In the genomic region with DNA sequence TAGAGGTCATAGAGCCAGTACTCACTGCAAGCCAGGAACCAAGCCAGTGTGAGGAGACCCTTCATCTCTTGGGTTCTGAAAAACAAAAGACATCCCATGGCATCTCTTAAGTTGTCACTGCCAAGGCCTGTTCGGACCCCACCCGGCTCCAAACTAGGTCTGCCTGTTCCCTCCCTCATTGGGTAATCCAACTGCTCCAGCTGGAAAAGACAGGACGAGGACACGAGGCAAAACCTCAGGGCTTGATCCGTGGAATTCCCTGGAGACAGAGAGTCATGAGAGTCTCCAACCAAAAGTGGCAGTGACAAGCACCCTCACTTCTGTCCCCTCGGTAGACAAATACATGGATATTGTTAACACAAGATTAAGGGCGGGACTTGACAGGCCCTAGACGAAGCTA, we compare ENCODE assay signal across 30 mouse cellular contexts. TPM values are rescaled to one million over a fixed set of nuclear protein-coding genes. Genes with fewer than 3 reads are reported as not detected.
"Had no signal": no experiment of that assay in that cellular context is flagged by ENCODE, and none has a peak within 500 bp of the region (broad histone marks: within the 10 kb centered on the region; RNA-seq: fewer than 3 reads in every experiment).

No protein-coding gene starts in this region.

- H3K9me3 ChIP-seq: heart, embryonic 10.5 days; heart, embryonic 12.5 days; hindbrain, embryonic 13.5 days; hindbrain, embryonic 15.5 days; kidney, embryonic 15.5 days; limb, embryonic 13.5 days; limb, embryonic 15.5 days; liver, embryonic 12.5 days had no signal

- H3K4me3 ChIP-seq: heart, embryonic 10.5 days; heart, embryonic 12.5 days; hindbrain, embryonic 13.5 days; hindbrain, embryonic 15.5 days; kidney, embryonic 15.5 days; limb, embryonic 13.5 days; limb, embryonic 15.5 days; liver, embryonic 12.5 days had no signal

- H3K4me1 ChIP-seq: hindbrain, embryonic 15.5 days; limb, embryonic 13.5 days; liver, embryonic 12.5 days had no signal

- H3K27ac ChIP-seq: heart, embryonic 10.5 days; hindbrain, embryonic 13.5 days; hindbrain, embryonic 15.5 days; hindbrain, postnatal 0 days; kidney, embryonic 15.5 days; kidney, postnatal 0 days; limb, embryonic 13.5 days; limb, embryonic 15.5 days; liver, embryonic 12.5 days; liver, embryonic 14.5 days had no signal

- H3K36me3 ChIP-seq: heart, embryonic 10.5 days; heart, embryonic 12.5 days; hindbrain, embryonic 13.5 days; hindbrain, embryonic 15.5 days; kidney, embryonic 15.5 days; limb, embryonic 13.5 days; limb, embryonic 15.5 days; liver, embryonic 12.5 days had no signal

- H3K9ac ChIP-seq: heart, embryonic 12.5 days; hindbrain, embryonic 13.5 days; hindbrain, embryonic 15.5 days; kidney, embryonic 15.5 days; limb, embryonic 13.5 days; limb, embryonic 15.5 days; liver, embryonic 12.5 days; liver, embryonic 14.5 days had no signal

- H3K4me2 ChIP-seq: heart, embryonic 12.5 days; hindbrain, embryonic 13.5 days; hindbrain, embryonic 15.5 days; kidney, embryonic 15.5 days; limb, embryonic 13.5 days; limb, embryonic 15.5 days; liver, embryonic 12.5 days had no signal

- DNase-seq: gastrocnemius, postnatal 14 days; gastrocnemius, postnatal 36 days; heart, postnatal 10 days; heart, postnatal 36 days; kidney, adult 11 months; kidney, adult 2 months; kidney, adult 9 months; kidney, postnatal 14 days; kidney, postnatal 36 days; layer of hippocampus, adult 9-11 months; layer of hippocampus, postnatal 36 days had no signal

- H3K27me3 ChIP-seq: hindbrain, embryonic 15.5 days; limb, embryonic 15.5 days had no signal

- ATAC-seq: hindbrain, postnatal 0 days; intestine, embryonic 16.5 days; liver, embryonic 12.5 days had no signal

RNA-seq across cellular contexts. Expression of gene Pla2g2d, which starts 30.6 kb away (rescaled TPM):
- total RNA-seq: gastrocnemius, postnatal 14 days; heart, postnatal 10 days; hematopoietic stem cell, adult 5-6 weeks; liver, adult 2 months had no signal
- polyA plus RNA-seq: heart, embryonic 12.5 days; heart, embryonic 14.5 days; heart, embryonic 16.5 days; limb, embryonic 11.5 days; liver, adult 2 months; liver, embryonic 14.5 days had no signal

RNA-seq across cellular contexts. Expression of gene Pla2g2f, which starts 48.7 kb away (rescaled TPM):
- total RNA-seq: gastrocnemius, postnatal 14 days; gastrocnemius, postnatal 36 days; hematopoietic stem cell, adult 5-6 weeks; hindbrain, postnatal 0 days; left cerebral cortex, postnatal 36 days; liver, adult 2 months had no signal
- polyA plus RNA-seq: gonadal fat pad, adult 2 months; heart, embryonic 12.5 days; heart, embryonic 14.5 days; kidney, adult 2 months; kidney, postnatal 0 days; liver, adult 2 months; liver, embryonic 12.5 days had no signal

RNA-seq across cellular contexts. Expression of gene Pla2g5, which starts 57.1 kb away (rescaled TPM):
- total RNA-seq: hematopoietic stem cell, adult 5-6 weeks; liver, adult 2 months had no signal
- polyA plus RNA-seq: liver, adult 2 months; liver, embryonic 12.5 days; liver, embryonic 14.5 days had no signal
